ENCODE assay signal across 10 mouse cellular contexts in the genomic region with DNA sequence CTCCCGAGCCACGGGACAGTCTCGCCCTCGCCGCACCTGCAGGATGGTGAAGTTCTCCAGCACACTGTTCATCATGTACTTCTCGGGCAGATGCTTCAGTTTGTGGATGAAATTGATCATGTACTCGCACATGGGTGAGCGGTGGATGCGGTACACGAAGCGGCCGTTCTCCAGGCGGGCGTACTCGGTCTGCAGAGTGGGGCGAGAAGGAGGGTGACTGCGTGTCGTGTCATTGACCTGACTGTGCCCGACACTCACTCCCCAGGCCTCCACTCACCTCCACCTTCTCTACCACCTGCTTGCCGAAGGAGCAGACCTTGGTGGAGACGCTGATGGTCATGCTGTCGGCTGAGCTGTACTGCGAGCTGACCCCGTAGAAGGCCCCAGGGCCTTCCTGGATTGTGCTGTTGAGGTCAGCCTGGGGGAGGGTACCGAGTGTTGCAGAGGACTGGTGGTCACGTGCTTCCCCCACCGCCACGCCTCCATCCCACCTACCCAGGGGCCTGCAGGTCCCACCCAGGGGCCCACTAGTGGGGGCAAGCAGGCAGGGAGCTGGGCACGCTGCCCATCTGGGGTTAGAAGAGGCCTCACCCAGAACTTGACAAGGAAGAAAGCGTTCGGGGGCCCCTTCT. TPM values are rescaled to one million over a fixed set of nuclear protein-coding genes. Genes with fewer than 3 reads are reported as not detected.
A peak's percentile ranks its signal among the peaks of the same experiment; 100 is the strongest.
DNase-seq lines count a peak whose midpoint lies in the region; ATAC-seq lines count a peak whose summit lies in the region.
"Had no signal": no experiment of that assay in that cellular context is flagged by ENCODE, and none has a peak within 500 bp of the region (broad histone marks: within the 10 kb centered on the region; RNA-seq: fewer than 3 reads in every experiment).

No protein-coding gene starts in this region.

- no peaks in the 10 kb centered on the region for H3K9me3 ChIP-seq in kidney, embryonic 16.5 days (ENCODE audit: low read length)
- no peaks in the 10 kb centered on the region for H3K9me3 ChIP-seq in intestine, embryonic 14.5 days (ENCODE audit: control insufficient read depth, low read length)
- no peaks in the 10 kb centered on the region for H3K9me3 ChIP-seq in neural tube, embryonic 15.5 days (replicated peaks)

- H3K9ac ChIP-seq in kidney, embryonic 16.5 days (replicated peaks; ENCODE audit: low read length) = 0 out of 2 replicates have a peak overlapping the region, but pooled peaks have one; percentile 0
- H3K9ac ChIP-seq in intestine, embryonic 14.5 days (ENCODE audit: low read length) = peak overlapping the region; percentile 20; the same call in 1 of the 2 replicates
- 0 out of 2 replicates have a peak overlapping the region, but pooled peaks have one; percentile 3 for H3K9ac ChIP-seq in neural tube, embryonic 15.5 days (replicated peaks)

- no peak for DNase-seq in kidney, adult 9 months
- peak; percentile 53 for DNase-seq in embryo, embryonic 11 days
- DNase-seq in intestine, embryonic 14.5 days (ENCODE audit: low spot score) = peak; percentile 67
- DNase-seq in gastrocnemius, postnatal 25 days = no peak
- DNase-seq in layer of hippocampus, adult 18-20 months (ENCODE audit: low spot score in 2 of 2) = no peak
- DNase-seq: cerebellum, postnatal 36 days; kidney, adult 8-10 months had no signal

- peak; percentile 20; the same call in 1 of the 2 replicates for ATAC-seq in kidney, embryonic 16.5 days (ENCODE audit: low FRiP score, low TSS enrichment)
- ATAC-seq in intestine, embryonic 14.5 days (replicated peaks; ENCODE audit: low FRiP score, low TSS enrichment, low read depth) = no peak
- ATAC-seq in neural tube, embryonic 15.5 days (ENCODE audit: low FRiP score) = no peak

- peaks cover 53% of the 10 kb centered on the region for H3K36me3 ChIP-seq in kidney, embryonic 16.5 days (ENCODE audit: insufficient read depth, low read length)
- peaks cover 66% of the 10 kb centered on the region for H3K36me3 ChIP-seq in intestine, embryonic 14.5 days (ENCODE audit: control insufficient read depth, insufficient read depth, low read length)
- H3K36me3 ChIP-seq in neural tube, embryonic 15.5 days = peaks cover 19% of the 10 kb centered on the region

- peak overlapping the region; percentile 11; the same call in 1 of the 2 replicates for H3K27ac ChIP-seq in kidney, embryonic 16.5 days (ENCODE audit: low read length)
- H3K27ac ChIP-seq in intestine, embryonic 14.5 days (ENCODE audit: low read depth) = peak overlapping the region; percentile 47; the same call in 1 of the 2 replicates
- H3K27ac ChIP-seq in neural tube, embryonic 15.5 days (replicated peaks) = no peak overlapping the region
- H3K27ac ChIP-seq: macrophage had no signal

- no peak overlapping the region for H3K4me3 ChIP-seq in kidney, embryonic 16.5 days (ENCODE audit: low read length)
- no peak overlapping the region for H3K4me3 ChIP-seq in intestine, embryonic 14.5 days (ENCODE audit: low read depth, low read length)
- no peak overlapping the region for H3K4me3 ChIP-seq in neural tube, embryonic 15.5 days (replicated peaks)

- 33% methylated on average over 31 of the region's 31 CpGs for WGBS in kidney, embryonic 16.5 days
- WGBS in intestine, embryonic 14.5 days = 45% methylated on average over 31 of the region's 31 CpGs
- 54% methylated on average over 31 of the region's 31 CpGs for WGBS in neural tube, embryonic 15.5 days

- peaks cover 50% of the 10 kb centered on the region for H3K4me1 ChIP-seq in kidney, embryonic 16.5 days (ENCODE audit: insufficient read depth, low read length)
- H3K4me1 ChIP-seq in intestine, embryonic 14.5 days (replicated peaks; ENCODE audit: control insufficient read depth, insufficient read depth, low read length) = peaks cover 32% of the 10 kb centered on the region
- H3K4me1 ChIP-seq in neural tube, embryonic 15.5 days = peaks cover 37% of the 10 kb centered on the region

- H3K27me3 ChIP-seq in kidney, embryonic 16.5 days (ENCODE audit: insufficient read depth, low read length) = no peaks in the 10 kb centered on the region
- H3K27me3 ChIP-seq in intestine, embryonic 14.5 days (replicated peaks; ENCODE audit: control insufficient read depth, insufficient read depth, low read length) = no peaks in the 10 kb centered on the region
- H3K27me3 ChIP-seq in neural tube, embryonic 15.5 days (replicated peaks) = no peaks in the 10 kb centered on the region

- no peak overlapping the region for H3K4me2 ChIP-seq in kidney, embryonic 16.5 days (replicated peaks; ENCODE audit: low read depth, low read length)
- H3K4me2 ChIP-seq in intestine, embryonic 14.5 days (ENCODE audit: low read length) = peak overlapping the region; percentile 25
- peak overlapping the region; percentile 20 for H3K4me2 ChIP-seq in neural tube, embryonic 15.5 days

RNA-seq across cellular contexts. Expression of gene Rpl10a, which starts 4.8 kb away (rescaled TPM):
- polyA plus RNA-seq in kidney, embryonic 16.5 days (2015; fragmentation: Nextera tagmentation; extraction: Ambion mirVana) = 543 and 653 TPM in 2 replicates
- 909 and 955 TPM in 2 replicates for polyA plus RNA-seq in intestine, embryonic 14.5 days (2014; fragmentation: Nextera tagmentation; extraction: Ambion mirVana)
- 329 and 387 TPM in 2 replicates for polyA plus RNA-seq in neural tube, embryonic 15.5 days (2015; fragmentation: Nextera tagmentation; extraction: Ambion mirVana)
- total RNA-seq in gastrocnemius, postnatal 25 days (2021) = 100 to 1,000 TPM; 364 to 390 TPM
- total RNA-seq in layer of hippocampus, adult 18-20 months (2021) = 100 to 1,000 TPM; 356 to 365 TPM

RNA-seq across cellular contexts. Expression of gene Tead3, which starts 17.6 kb away (rescaled TPM):
- polyA plus RNA-seq in kidney, embryonic 16.5 days (2015; fragmentation: Nextera tagmentation; extraction: Ambion mirVana) = 10.7 and 11.5 TPM in 2 replicates
- polyA plus RNA-seq in intestine, embryonic 14.5 days (2014; fragmentation: Nextera tagmentation; extraction: Ambion mirVana) = 12.0 and 13.3 TPM in 2 replicates
- 1.5 and 3.2 TPM in 2 replicates for polyA plus RNA-seq in neural tube, embryonic 15.5 days (2015; fragmentation: Nextera tagmentation; extraction: Ambion mirVana)
- total RNA-seq in gastrocnemius, postnatal 25 days (2021) = 1 to 10 TPM; 6.9 to 8.8 TPM
- total RNA-seq in layer of hippocampus, adult 18-20 months (2021) = 1 to 10 TPM; 2.0 to 2.4 TPM
- polyA plus RNA-seq: macrophage had no signal

RNA-seq across cellular contexts. Expression of gene Fance, which starts 19.7 kb away (rescaled TPM):
- 32.3 and 34.0 TPM in 2 replicates for polyA plus RNA-seq in kidney, embryonic 16.5 days (2015; fragmentation: Nextera tagmentation; extraction: Ambion mirVana)
- 27.3 and 33.7 TPM in 2 replicates for polyA plus RNA-seq in intestine, embryonic 14.5 days (2014; fragmentation: Nextera tagmentation; extraction: Ambion mirVana)
- polyA plus RNA-seq in neural tube, embryonic 15.5 days (2015; fragmentation: Nextera tagmentation; extraction: Ambion mirVana) = 26.3 and 30.3 TPM in 2 replicates
- 10 to 100 TPM in 1 of 2 experiments, 1 to 10 TPM in 1; 9.2 to 11.6 TPM for total RNA-seq in gastrocnemius, postnatal 25 days (2021)
- total RNA-seq in layer of hippocampus, adult 18-20 months (2021) = 10 to 100 TPM; 22.8 to 26.0 TPM

RNA-seq across cellular contexts. Expression of gene Tulp1, which starts 32.0 kb away (rescaled TPM):
- 6.4 and 8.7 TPM in 2 replicates for polyA plus RNA-seq in kidney, embryonic 16.5 days (2015; fragmentation: Nextera tagmentation; extraction: Ambion mirVana)
- polyA plus RNA-seq in intestine, embryonic 14.5 days (2014; fragmentation: Nextera tagmentation; extraction: Ambion mirVana) = 3.7 and 4.0 TPM in 2 replicates
- polyA plus RNA-seq in neural tube, embryonic 15.5 days (2015; fragmentation: Nextera tagmentation; extraction: Ambion mirVana) = 1.1 and 1.5 TPM in 2 replicates
- not detected for total RNA-seq in gastrocnemius, postnatal 25 days (2021)
- total RNA-seq in layer of hippocampus, adult 18-20 months (2021) = not detected
- polyA plus RNA-seq: macrophage had no signal

Comparison
In these comparisons a context has a peak if more than half of its experiments do, and no peak if none do; other contexts are left out.
1. DNase-seq: peak in embryo, embryonic 11 days (single experiment) and intestine, embryonic 14.5 days (single experiment); none in kidney, adult 9 months (single experiment), gastrocnemius, postnatal 25 days (single experiment) and layer of hippocampus, adult 18-20 months (0 of 2).
2. Peak in every context shown above with its lines, with median percentiles within 50 percentile points of each other: H3K9ac ChIP-seq.